Mouse (Mus musculus) heart, embryonic 14.5 days (tissue): ENCODE results near the gene Myl7. TPM values are rescaled to one million over a fixed set of nuclear protein-coding genes. Genes with fewer than 3 reads are reported as not detected.
A peak's percentile ranks its signal among the peaks of the same experiment; 100 is the strongest.
"Not testable (repeated sequence)": the region's sequence is repeated elsewhere in the genome, so short reads cannot be mapped to it uniquely, and the experiment has no call there.

Experiments
- ATAC-seq: fragments of 200-750 bp; cut with Nextera tagmentation; 2 replicates; pipeline ENCODE4 v1.8.0; 2017; ENCODE audit warnings: low read depth, moderate TSS enrichment; ENCODE audit not compliant: insufficient number of reproducible peaks, insufficient read depth, low FRiP score
- H3K27ac ChIP-seq, 2 experiments: fragments of 200-500 bp in 1 of 2; fragments of 300-500 bp in 1 of 2; sonication (generic) in 1 of 2; replicated peaks in 1 of 2; 2 replicates each; pipeline ENCODE4 v1.5.1; 2012 to 2014; ENCODE audit warnings: low read depth in 2 of 2, low read length in 2 of 2, control low read depth in 1 of 2, mild to moderate bottlenecking in 1 of 2, mixed read lengths in 1 of 2; ENCODE audit not compliant: control insufficient read depth in 1 of 2, insufficient read depth in 1 of 2
- H3K27me3 ChIP-seq: fragments of 300-500 bp; sonication (generic); 2 replicates; pipeline ENCODE4 v1.6.1; 2014; ENCODE audit warnings: mild to moderate bottlenecking, low read length, control low read depth; ENCODE audit not compliant: control insufficient read depth, insufficient read depth
- H3K36me3 ChIP-seq: fragments of 300-500 bp; sonication (generic); 2 replicates; pipeline ENCODE4 v1.6.1; 2014; ENCODE audit warnings: mild to moderate bottlenecking, control low read depth, low read length, mixed read lengths; ENCODE audit not compliant: control insufficient read depth, insufficient read depth
- H3K4me1 ChIP-seq, 2 experiments: fragments of 200-500 bp in 1 of 2; fragments of 300-500 bp in 1 of 2; sonication (generic) in 1 of 2; 2 replicates each; pipeline ENCODE4 v1.6.1; 2012 to 2014; ENCODE audit warnings: low read length in 2 of 2, control low read depth in 1 of 2, mixed read lengths in 1 of 2; ENCODE audit not compliant: control insufficient read depth in 2 of 2, insufficient read depth in 2 of 2
- H3K4me2 ChIP-seq: fragments of 300-500 bp; sonication (generic); 2 replicates; pipeline ENCODE4 v1.6.1; 2014; ENCODE audit warnings: mild to moderate bottlenecking, low read length
- H3K4me3 ChIP-seq, 2 experiments: fragments of 200-500 bp in 1 of 2; fragments of 300-500 bp in 1 of 2; sonication (generic) in 1 of 2; 2 replicates each; pipeline ENCODE4 v1.5.1; 2012 to 2014; ENCODE audit warnings: low read length in 2 of 2, mild to moderate bottlenecking in 2 of 2, control low read depth in 1 of 2, low read depth in 1 of 2, moderate library complexity in 1 of 2; ENCODE audit not compliant: control insufficient read depth in 1 of 2, insufficient read depth in 1 of 2
- H3K9ac ChIP-seq: fragments of 300-500 bp; sonication (generic); 2 replicates; pipeline ENCODE4 v1.6.1; 2014; ENCODE audit warnings: mild to moderate bottlenecking, low read length
- H3K9me3 ChIP-seq: fragments of 300-500 bp; sonication (generic); 2 replicates; pipeline ENCODE4 v1.6.1; 2016; ENCODE audit warnings: low read length, control low read depth; ENCODE audit not compliant: control insufficient read depth
- WGBS: fragments of 180-500 bp; shearing (Covaris S2); extraction: QIAGEN DNeasy Blood & Tissue Kit; methylation state at CpG from one replicate; pipeline ENCODE4 v1.1.7; 2014; 5-methylcytosine and 5-hydroxymethylcytosine counted together
- polyA plus RNA-seq: library from polyadenylated mRNA; unstranded; fragments of >200 nt; fragmentation: Nextera tagmentation; extraction: Ambion mirVana; gene quantifications from 2 replicates; pipeline ENCODE4 v1.2.1, GENCODE M21; 2014

Gene Myl7
- polyA plus RNA-seq, 1 experiment from 2014 or later = 7,420 TPM

DNA sequence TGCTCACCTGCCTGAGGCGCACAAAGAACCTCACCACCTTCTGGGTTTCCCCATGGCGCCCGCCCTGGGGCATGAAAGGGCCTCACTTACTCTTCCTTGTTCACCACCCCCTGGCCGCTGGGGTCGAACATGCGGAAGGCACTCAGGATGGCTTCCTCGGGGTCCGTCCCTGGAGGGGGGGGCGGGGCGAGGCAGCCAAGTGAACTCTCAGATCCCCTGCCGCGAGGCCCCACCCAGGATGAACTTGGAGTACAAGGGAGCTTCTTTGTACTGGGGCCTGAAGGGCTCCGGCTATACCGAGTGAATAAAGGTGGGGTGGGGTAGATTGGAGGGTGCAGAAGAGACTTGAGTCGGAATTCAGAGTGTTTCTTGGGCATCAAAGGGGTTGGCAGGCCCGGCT, 1.4 kb downstream of the Myl7 start:
- peak overlapping the region; percentile 42 to 58 for H3K4me3 ChIP-seq
- 5% methylated on average over 16 of the region's 16 CpGs for WGBS
- H3K9ac ChIP-seq = peak overlapping the region; percentile 81
- H3K9me3 ChIP-seq = no peaks in the 10 kb centered on the region
- ATAC-seq = no peak
- peak overlapping the region; percentile 73 for H3K4me2 ChIP-seq
- H3K4me1 ChIP-seq = peaks cover 52 to 55% of the 10 kb centered on the region in 2 experiments
- H3K27me3 ChIP-seq = 0 out of 2 replicates have a peak, but pooled peaks cover under 1% of the 10 kb centered on the region
- peak overlapping the region; percentile 77 to 81 for H3K27ac ChIP-seq
- 0 out of 2 replicates have a peak, but pooled peaks cover 4% of the 10 kb centered on the region for H3K36me3 ChIP-seq

DNA sequence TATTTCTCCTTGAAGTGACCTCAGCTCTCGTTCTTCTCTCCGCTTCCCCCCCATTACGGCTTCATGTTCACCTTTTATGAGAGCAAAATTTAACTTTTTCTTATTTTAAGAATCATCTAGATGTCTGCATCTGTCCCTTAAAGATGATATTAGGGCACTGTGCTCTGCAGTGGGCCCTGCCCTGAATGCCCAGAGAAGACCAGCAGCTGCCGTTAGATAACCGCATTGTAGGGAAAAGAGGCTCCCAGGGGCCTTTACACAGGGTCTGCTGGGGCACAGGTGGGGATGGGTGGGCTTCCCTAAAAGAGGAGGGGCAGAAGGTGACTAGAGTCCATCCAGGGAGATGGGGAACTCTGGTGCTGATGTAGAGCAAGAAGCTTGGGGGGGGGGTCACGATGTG, 4.8 kb downstream of the Myl7 start:
- 40% methylated on average over 6 of the region's 6 CpGs for WGBS
- no peak for ATAC-seq
- no peak overlapping the region for H3K9ac ChIP-seq

DNA sequence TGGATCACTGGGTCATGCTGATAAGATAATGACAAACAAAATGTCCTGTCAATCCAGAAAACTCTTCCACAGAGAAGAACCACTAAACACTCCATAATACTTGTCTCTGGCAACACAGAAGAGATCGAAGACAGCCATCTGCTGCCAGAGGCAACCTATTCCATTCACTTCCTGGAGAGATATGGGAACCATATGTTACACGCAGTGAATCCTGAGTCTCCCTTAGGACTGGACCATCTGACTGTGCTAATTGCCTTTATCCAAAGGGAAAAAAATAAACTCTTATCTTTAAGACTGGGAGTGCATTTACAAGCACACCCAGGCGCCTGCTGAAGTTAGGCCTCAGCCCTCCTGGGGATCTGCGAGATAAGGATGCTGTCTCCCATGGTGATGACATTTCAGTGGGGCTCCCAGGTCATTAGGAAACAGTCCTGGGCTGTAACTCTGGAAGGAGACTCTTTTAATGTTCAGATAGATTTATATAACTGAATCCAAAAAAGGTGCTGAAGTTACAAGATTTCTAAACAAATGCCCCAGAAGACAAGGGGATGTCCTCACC, 5.7 kb downstream of the Myl7 start:
- Histone ChIP-seq H3K9ac (no peak overlapping the region), H3K9me3 (no peaks in the 10 kb centered on the region), H3K27me3 (no peaks in the 10 kb centered on the region), H3K27ac (peak overlapping the region; percentile 77 to 86), H3K4me3 (no peak overlapping the region), H3K36me3 (0 out of 2 replicates have a peak, but pooled peaks cover 4% of the 10 kb centered on the region), H3K4me2 (peak overlapping the region; percentile 9; the same call in 1 of the 2 replicates), H3K4me1 (peaks cover 64 to 75% of the 10 kb centered on the region in 2 experiments)
- 8% methylated on average over 4 of the region's 4 CpGs for whole genome bisulfite sequencing
- no peak for ATAC-seq

More for the DNA sequence above, 4.8 kb downstream of the Myl7 start:
- Histone ChIP-seq H3K9me3 (no peaks in the 10 kb centered on the region), H3K4me1 (peaks cover 65 to 77% of the 10 kb centered on the region in 2 experiments), H3K36me3 (0 out of 2 replicates have a peak, but pooled peaks cover 4% of the 10 kb centered on the region), H3K4me3 (no peak overlapping the region), H3K27me3 (no peaks in the 10 kb centered on the region), H3K4me2 (no peak overlapping the region), H3K27ac (peak overlapping the region; percentile 55 to 77)

GRCm38 (mm10) chr11:5892151-5892591, 6.4 kb downstream of the Myl7 start:
- Histone ChIP-seq H3K36me3 (0 out of 2 replicates have a peak, but pooled peaks cover 4% of the 10 kb centered on the region), H3K4me2 (0 out of 2 replicates have a peak overlapping the region, but pooled peaks have one; percentile 4), H3K9me3 (no peaks in the 10 kb centered on the region), H3K27me3 (no peaks in the 10 kb centered on the region), H3K9ac (peak overlapping the region; percentile 3; the same call in 1 of the 2 replicates), H3K4me3 (no peak overlapping the region), H3K27ac (peak overlapping the region; percentile 77 to 86), H3K4me1 (peaks cover 60 to 75% of the 10 kb centered on the region in 2 experiments)
- ATAC-seq = 0 out of 2 replicates have a peak, but pooled peaks have one; percentile 27
- 14% methylated on average over 8 of the region's 8 CpGs for WGBS

GRCm38 (mm10) chr11:5888563-5888962, 10.0 kb downstream of the Myl7 start:
- H3K4me3 ChIP-seq, H3K9me3 ChIP-seq, H3K27me3 ChIP-seq, H3K4me2 ChIP-seq, ATAC-seq, H3K9ac ChIP-seq, H3K36me3 ChIP-seq: not testable (repeated sequence)
- Histone ChIP-seq H3K4me1 (peaks cover 52 to 72% of the 10 kb centered on the region in 2 experiments), H3K27ac (peak overlapping the region; percentile 68 to 78)
- 45% methylated on average over 5 of the region's 5 CpGs for WGBS

GRCm38 (mm10) chr11:5887250-5887649, 11.3 kb downstream of the Myl7 start:
- Histone ChIP-seq H3K36me3 (no peaks in the 10 kb centered on the region), H3K4me3 (no peak overlapping the region), H3K9ac (no peak overlapping the region), H3K4me2 (no peak overlapping the region), H3K9me3 (no peaks in the 10 kb centered on the region), H3K27ac (peak overlapping the region; percentile 21 to 68), H3K4me1 (peaks cover 47 to 59% of the 10 kb centered on the region in 2 experiments), H3K27me3 (no peaks in the 10 kb centered on the region)
- WGBS = 35% methylated on average over 5 of the region's 5 CpGs
- no peak for ATAC-seq

DNA sequence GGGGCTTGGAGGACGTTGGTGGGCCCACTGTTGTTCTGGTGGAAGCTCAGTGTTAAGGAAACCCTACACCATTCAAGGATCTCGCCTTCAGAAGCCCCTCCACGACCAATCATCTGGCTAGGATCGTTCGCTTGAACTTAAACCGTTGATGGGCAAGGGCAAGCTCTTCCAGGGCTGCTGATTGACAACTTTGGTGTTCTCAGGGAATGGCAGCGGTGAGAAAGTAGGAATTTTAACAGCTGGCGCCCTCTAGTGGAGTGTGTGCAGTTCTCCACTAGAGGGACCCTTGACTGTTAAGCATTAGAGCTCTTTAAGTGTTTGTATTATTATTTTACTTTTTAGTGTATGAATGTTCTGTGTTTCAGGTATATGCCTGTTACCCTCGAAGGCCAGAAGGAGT, 12.4 kb downstream of the Myl7 start:
- H3K4me2 ChIP-seq = no peak overlapping the region
- H3K27me3 ChIP-seq = no peaks in the 10 kb centered on the region
- H3K9me3 ChIP-seq = no peaks in the 10 kb centered on the region
- H3K4me1 ChIP-seq = peaks cover 39 to 48% of the 10 kb centered on the region in 2 experiments
- WGBS = 13% methylated on average over 9 of the region's 9 CpGs
- H3K4me3 ChIP-seq = no peak overlapping the region
- peak overlapping the region; percentile 61 to 68; a peak in 3 of 4 replicates for H3K27ac ChIP-seq
- no peak for ATAC-seq
- H3K9ac ChIP-seq = no peak overlapping the region
- no peaks in the 10 kb centered on the region for H3K36me3 ChIP-seq
